Mouse (Mus musculus) left cerebral cortex, adult 11 months (tissue): ENCODE data around the gene Flvcr2.

Source experiments
- DNase-seq: peaks from one replicate; pipeline ENCODE4 v3.0.0; 2022; ENCODE audit warnings: low spot score

Flvcr2 gene

GRCm38 (mm10) chr12:85859511-85860189 lies 113.3 kb downstream of the Flvcr2 start:
- no peak for DNase-seq

- no peak for DNase-seq
These were observed 116.2 kb downstream of the Flvcr2 start for GRCm38 (mm10) chr12:85862514-85862913.
